Mouse (Mus musculus) left cerebral cortex, postnatal 36 days (tissue): ENCODE measurements around the gene Ccser2. TPM values are rescaled to one million over a fixed set of nuclear protein-coding genes. Genes with fewer than 3 reads are reported as not detected.

Source experiments
- DNase-seq, 2 experiments: peaks; one replicate each; pipeline ENCODE4 v3.0.0; 2021 to 2022; ENCODE audit warnings: low spot score in 2 of 2, mixed read lengths in 1 of 2
- intact Hi-C: fragments of 180-260 bp; cut with DNase I; formaldehyde crosslinking; loops from one replicate; pipeline ENCODE4 v1.15.1; 2025
- total RNA-seq, 2 experiments: library from RNA; stranded (reverse); gene quantifications; 2 replicates each; pipeline ENCODE4 v1.2.3; 2021

Gene Ccser2
- total RNA-seq, 2 experiments from 2014 or later, result 81.6 to 84.1 TPM

DNA sequence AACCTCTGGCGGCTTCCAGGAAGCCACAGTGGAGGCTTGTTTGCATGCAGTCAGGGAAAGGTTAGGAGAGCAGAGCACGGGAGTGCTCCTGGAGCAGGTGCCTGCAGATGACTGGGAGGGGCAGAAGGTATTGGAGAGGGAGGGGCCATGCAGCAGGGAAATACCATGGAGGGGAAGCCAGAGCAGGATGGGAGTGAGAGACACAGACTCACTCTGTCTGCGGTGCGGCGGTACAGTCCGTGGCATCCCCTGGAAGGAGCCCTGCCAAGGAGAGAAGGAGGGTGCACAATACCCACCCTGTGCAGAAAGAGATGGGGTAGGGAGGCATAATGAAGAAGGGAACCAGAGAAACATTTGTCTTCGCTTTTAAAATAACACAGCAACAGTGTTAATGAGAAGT lies 78.4 kb downstream of the Ccser2 start:
- DNase-seq, result no peak
- intact Hi-C loops, result no loop called here

DNA sequence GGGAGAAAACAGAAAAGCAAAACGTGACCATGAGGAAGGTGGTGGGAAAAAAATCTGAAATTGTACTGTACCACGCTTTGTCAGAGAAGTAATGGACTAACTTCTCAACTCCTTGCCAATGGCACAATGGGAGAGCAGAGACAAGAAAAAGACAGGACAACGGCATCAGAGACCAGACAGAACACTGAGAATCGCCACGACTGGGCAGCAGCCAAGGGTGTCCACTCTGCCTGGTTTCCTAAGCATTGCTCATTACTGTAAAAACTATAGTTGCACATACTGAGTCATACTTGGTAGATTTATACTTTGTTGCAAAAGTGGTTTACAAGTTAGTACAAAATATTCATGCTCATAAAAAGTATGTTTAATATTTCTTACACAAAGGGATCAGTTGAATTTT lies 82.9 kb downstream of the Ccser2 start:
- no peak for DNase-seq
- intact Hi-C loops, result loop anchor here (5.0 kb wide), 1 partner anchor 37 kb away; no protein-coding TSS in a partner anchor

DNA sequence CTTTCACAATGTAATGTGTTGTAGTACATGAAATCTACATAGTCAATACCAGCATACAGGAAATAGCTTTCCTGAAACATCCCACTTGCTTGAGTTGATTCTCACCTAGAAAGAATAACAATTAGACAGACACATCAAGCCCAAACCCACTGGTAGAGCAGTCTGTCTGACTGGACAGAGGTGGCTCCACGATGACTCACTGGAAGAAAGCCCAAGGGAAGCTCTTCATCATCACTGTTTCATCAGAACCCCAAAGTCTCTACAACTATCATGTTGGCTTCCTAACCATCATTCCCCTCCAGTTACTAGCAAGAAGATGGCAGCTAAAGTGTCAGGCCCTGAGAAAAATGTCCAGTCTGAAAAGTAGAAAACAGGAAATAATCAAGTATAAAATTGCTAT lies 83.5 kb downstream of the Ccser2 start:
- DNase-seq, result no peak
- intact Hi-C loops, result loop anchor here (5.0 kb wide), 1 partner anchor 37 kb away; no protein-coding TSS in a partner anchor

DNA sequence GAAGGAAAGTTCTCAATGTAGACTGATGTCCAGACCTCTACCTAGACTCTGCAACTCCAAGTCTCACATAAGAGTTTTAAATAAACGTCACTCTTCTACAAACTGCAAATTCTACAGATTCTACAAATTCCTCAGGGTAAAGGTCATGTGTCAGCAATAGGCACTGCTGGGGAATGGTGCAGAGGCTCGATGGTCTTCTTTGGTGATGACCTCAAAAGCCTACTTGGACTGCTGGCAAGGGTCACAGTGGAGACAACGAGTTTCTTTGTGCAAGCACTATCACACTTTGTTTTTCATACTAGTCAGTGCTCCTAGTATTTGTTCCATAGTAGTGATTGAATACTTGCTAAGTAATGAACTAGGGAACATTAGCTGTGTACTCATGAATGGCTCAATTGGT lies 85.0 kb downstream of the Ccser2 start:
- intact Hi-C loops, result no loop called here
- DNase-seq, result no peak

DNA sequence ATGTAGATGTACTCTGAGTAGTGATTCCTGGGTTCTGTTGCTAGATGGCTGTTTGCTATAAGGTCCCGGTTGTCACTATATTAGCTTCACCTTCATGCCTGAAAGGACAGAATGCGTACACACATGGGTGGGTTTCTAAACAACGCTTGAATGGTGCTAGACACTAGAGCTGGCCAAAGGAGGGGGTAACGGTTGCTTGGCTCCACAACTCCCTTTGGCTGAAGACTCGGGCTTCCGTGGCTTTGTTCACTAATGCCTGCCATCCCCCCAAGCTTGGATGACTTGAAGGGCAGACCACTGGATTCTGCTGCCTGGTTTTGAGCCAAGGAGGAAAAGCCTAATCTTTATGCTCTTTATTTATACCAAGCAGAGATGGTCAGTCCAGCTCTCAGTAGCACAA lies 98.3 kb downstream of the Ccser2 start:
- intact Hi-C loops, result no loop called here
- DNase-seq, result no peak

DNA sequence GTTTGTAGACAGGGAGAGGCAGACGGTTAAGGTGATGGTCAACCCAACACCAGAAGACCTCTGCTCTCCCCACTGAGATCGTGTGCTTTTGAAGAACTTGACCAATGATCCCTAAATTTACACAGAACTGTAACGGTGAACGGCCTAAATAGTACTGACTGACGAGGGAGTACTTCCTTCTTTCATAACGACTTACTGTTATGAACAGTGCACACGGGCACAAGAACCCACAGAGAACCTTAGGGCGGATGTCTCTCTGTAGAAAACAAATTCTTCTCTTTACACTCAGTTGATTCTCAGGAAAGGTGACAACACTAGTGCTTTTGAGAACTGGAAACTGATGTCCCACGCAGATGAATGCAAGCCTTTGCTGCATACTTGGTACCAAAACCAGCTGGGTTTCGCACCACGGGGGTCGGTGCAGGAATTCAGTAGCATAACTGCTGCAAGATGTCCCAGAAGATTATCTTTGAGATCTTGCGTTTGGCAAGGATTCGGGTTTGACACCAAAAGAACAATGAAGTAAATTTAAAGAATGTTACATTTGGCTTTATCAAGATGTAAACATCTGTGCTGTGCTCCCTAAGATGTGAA lies 99.7 kb downstream of the Ccser2 start:
- intact Hi-C loops, result loop anchor here (5.0 kb wide), 3 partner anchors 68 to 258 kb away; no protein-coding TSS in a partner anchor
- DNase-seq, result no peak

DNA sequence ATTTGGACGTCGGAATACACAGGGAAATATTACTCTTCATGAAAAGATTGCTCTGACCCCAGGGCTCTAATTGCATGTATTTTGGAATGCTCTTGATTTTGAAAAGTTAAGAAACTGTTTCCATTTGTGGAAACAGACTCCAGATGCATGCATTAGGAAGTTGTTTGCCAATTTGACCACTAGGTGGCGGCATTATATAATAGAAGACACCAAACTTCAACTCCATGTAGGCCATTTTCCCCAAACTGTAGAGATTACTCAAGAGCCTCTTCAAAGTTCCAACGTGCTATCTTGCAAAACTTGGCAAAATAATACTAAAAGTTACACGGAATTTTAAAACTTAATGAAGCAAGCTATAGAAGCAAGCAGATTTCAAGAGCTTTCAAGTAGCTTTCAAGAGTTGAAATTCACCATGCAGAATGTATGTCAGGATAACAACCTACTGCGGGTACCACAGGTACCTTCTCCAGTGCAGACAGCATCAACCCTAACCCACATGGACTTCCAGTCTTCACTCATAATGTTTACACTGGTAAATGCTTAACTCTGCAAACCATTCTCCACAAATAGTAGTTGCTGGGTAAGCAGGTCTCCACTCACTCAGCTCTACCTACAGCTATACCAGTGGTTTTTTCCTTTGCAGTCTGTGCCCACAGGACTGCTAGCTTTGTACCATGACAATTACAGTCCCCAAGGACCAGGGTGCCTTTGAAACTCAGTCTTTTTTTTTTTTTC lies 101.4 kb downstream of the Ccser2 start:
- intact Hi-C loops, result loop anchor here (2.0 to 5.0 kb wide), 4 partner anchors 70 to 260 kb away; no protein-coding TSS in a partner anchor
- DNase-seq, result peak in 1 of 2 experiments; percentile 55

DNA sequence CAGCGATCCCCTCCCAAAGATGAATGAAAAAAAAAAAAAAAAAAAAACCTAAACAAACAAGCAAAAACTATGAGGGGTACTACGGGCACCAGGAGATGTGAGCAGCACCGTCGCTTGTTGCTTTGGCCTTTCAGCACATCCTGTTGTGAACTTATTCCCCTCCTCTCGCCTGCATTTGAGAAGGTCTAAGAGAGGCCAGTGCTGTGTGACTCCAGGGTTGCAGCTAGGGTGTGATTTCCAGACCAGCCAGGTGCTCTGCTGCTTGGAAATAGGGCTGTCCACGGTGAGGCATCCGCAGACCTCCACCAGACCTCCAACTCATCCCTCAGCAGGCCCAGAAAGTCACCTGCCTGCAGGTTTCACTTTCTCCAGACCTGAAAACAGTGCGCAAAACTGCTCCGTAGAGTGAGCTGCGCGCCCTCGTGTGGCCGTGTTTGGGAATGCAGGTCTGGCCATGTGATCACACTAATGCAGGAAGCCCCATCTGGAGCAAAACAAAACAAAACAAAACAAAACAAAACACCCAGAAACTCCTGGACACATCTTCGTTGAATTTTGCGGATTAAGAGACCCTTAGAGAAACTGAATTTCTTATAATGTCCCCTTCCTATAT lies 104.6 kb downstream of the Ccser2 start:
- DNase-seq, result peak; percentile 78
- intact Hi-C loops, result no loop called here

DNA sequence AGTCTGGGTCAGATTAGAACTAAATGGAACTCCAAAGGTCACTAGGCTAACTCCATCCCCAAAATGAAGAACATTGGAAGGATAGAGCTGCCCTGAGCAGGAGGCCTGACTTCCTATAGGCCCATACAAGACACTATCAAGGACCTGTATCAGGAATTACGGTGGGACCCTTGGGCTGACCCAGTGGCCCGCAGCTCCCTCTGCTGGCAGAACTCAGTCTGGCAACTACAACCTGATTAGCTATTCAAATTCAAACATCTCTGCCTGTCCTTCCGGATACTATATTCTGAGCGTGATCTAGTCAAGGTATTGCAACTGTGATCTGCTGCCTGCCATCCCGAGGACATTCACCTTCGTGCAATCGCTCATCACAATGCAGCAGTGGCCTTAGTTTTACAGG lies 106.2 kb downstream of the Ccser2 start:
- intact Hi-C loops, result no loop called here
- no peak for DNase-seq

DNA sequence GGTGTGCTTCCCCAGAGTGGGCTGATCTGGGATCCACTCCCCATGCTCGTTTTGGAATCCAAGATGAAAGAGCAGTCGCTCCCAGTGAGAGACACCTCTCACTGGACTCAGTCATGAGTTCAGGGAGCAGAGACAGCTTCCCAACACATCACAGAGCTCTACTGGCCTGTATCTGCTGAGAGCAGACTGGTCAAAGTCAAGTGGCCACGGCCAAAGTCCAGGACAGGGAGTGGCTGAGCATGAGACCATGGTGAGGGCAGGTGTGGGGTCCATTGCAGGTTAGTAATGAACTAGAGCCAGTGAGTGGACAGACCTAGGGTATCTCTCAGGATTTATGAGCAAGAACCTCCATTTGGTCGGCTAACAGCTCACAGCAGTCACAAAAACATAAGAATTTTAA lies 109.6 kb downstream of the Ccser2 start:
- no peak for DNase-seq
- intact Hi-C loops, result no loop called here

DNA sequence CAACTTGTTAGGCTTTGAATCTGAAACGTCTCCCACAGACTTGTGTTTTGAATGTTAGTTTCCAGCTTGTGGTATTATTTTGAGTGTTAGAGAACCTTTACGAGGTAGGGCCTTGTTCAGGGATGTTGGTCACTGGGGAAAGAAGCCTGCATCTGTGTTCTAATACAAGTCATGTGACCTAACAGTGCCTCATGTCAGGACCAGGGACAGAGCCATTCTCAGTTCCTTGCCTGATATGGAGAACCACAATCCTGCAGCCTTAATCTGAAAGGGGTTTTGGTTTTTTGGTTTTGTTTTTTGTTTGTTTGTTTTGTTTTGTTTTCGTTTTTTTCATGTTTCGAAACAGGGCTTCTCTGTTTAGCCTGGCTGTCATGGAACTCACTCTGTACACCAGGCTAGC lies 115.6 kb downstream of the Ccser2 start:
- no peak for DNase-seq
- intact Hi-C loops, result no loop called here

DNA sequence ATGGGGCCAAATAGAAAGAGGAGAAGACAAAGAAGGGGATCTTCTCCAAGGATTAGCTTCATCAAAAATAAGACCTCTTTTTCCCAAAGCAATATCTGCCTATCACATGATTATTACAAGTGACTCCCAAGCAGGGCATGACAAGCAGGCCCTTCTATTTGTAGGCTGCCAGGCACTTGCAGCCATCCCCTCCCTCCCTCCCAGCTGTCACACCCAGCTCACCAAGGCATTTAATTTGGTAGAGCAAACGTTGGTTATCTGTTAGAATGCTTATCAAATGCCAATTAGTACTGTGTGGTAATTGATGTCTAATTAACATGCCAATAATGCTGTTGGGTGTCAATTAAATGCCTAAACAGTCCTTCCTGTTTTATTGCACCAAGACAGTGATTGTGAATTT lies 119.7 kb downstream of the Ccser2 start:
- DNase-seq, result no peak
- intact Hi-C loops, result no loop called here

Other genes with a start within 250 kb of the Ccser2 start
- not detected for gene Rgr, start 80.2 kb upstream of the Ccser2 start, total RNA-seq
- not detected for gene Lrit1, start 86.1 kb upstream of the Ccser2 start, total RNA-seq
- gene Lrit2, start 99.2 kb upstream of the Ccser2 start, total RNA-seq, result not detected
- gene Cdhr1, start 129.6 kb upstream of the Ccser2 start, total RNA-seq, result 10 to 100 TPM; 11.2 to 17.0 TPM
- gene 2610528A11Rik, start 145.2 kb upstream of the Ccser2 start, total RNA-seq, result under 1 TPM; 0.95 to 0.96 TPM
- gene Ghitm, start 166.5 kb upstream of the Ccser2 start, total RNA-seq, result 100 to 1,000 TPM; 417 to 434 TPM